Mouse (Mus musculus): ENCODE results near the gene Setd7.

DNA sequence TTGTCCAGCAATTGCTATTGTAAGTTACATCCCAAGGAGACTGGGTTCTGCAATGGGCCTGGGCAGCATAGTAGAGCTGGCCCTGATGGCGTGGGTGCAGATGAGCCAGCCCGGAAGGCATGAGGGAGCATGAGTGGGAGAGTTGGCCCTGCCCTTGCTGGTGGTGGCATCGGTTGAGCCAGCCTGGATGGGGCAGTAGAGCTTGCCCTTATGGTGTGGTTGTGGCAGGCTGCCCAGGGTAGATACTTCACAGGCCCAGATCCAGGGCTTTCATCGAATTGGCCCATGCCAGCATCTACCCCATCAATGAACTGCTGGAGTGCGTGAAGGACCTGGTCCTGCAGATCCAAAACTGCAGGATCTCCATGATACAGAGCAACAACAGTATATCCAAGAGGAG, 48.7 kb downstream of the Setd7 start:
- TF ChIP-seq CTCF (IDR thresholded peaks at IDR 0.05; ENCODE audit: low read depth, low read length) (no peak), POLR2A (IDR thresholded peaks at IDR 0.05; ENCODE audit: extremely low read depth, insufficient read depth, low read length) (no peak)
